Mouse (Mus musculus): ENCODE results near the gene Tfrc.

Tfrc gene

DNA sequence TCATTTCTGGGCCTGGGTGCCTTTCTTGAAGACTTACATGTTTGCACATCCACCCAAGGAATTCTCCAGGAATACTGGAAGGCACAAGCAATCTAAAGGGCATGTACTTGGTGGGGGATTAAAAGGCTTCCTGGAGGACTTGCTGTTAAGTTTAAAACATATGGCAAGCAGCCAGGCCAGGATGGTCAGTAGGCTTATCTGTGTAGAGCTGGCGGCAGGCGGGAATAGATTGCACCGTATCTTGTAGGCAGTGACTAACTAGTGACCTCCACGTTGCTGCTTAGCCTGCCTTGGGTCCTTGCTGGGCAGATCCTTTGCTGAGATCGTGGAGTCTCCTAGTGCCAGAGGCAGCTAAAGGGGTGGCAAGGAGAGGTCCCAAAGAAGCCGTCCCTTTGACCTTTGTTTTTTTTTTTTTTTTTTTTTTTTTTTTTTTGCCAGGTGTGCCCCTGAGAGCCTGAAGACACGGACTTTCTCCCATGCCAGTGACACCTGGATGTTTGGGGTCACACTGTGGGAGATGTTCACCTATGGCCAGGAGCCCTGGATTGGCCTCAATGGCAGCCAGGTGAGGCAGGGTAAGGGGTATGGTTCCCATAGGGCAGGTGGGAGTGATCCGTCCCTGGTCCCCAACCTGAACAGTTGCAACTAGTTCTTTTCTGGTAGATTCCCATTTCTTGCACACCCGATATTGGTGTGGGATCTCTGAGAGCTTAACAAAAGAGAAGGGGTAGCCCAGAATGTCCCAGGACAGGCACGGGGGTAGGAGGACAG lies 61.8 kb downstream of the Tfrc start:
- DNase-seq, result no peak

GRCm38 (mm10) chr16:32671206-32671887 lies 62.6 kb downstream of the Tfrc start:
- DNase-seq, result no peak

DNA sequence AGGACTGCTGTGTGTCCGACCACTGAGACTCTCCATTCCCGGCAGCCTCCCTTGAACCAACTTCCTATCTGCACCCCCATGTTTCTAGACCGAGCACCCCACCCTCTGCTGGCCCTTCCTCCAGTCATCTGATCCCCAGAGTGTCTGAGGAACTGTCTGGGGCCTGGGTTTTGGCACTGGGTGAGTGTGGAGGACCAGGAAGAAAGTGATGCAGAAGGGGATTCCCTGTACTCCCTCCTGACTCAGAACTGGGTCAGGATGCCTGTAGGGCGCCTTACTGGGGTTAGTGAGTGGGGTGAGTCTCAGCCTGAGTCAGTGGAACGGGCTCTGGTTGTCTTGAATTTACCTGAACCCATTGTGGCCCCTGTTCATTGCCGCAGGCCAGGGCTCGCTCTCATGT lies 63.5 kb downstream of the Tfrc start:
- DNase-seq, result no peak

DNA sequence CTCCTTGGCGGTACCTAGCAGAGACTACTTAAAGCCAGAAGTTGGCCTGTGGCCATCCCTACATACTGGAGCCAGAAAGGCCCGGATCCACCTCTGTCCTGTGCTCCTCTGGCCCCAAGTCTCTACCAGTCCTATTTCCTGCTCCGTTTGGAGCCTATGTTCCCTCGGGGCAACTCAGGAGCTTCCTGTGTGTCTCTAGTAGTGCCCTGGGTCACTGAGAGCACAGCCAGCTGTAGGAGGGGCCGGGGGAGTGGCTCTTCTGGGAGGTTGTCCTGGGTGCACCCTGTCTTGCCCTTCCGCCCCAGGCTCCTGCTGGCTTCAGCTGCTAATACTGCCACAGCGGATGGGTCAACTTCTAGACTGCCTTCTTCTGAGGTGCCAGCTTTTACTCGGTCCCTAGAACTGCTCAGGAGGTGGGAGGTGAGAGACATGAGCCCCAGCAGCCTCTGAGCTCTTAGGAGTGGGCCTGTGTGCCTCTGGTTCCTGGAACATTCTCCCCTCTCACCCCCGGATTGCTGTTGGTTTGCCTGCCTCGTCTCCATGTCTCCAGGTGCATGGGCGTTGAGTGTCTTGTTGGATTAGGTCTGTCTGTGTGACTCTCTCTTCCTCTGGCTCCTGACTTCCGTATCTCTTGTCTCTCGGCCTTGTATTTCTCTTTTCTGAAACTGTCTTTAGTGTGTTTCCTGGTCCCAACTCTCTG lies 64.3 kb downstream of the Tfrc start:
- no peak for DNase-seq

- DNase-seq, result no peak
Observed at GRCm38 (mm10) chr16:32674121-32674740, 65.5 kb downstream of the Tfrc start.

- DNase-seq, result no peak
Observed at GRCm38 (mm10) chr16:32677040-32677700, 68.5 kb downstream of the Tfrc start.

GRCm38 (mm10) chr16:32677903-32678302 lies 69.2 kb downstream of the Tfrc start:
- DNase-seq, result no peak

DNA sequence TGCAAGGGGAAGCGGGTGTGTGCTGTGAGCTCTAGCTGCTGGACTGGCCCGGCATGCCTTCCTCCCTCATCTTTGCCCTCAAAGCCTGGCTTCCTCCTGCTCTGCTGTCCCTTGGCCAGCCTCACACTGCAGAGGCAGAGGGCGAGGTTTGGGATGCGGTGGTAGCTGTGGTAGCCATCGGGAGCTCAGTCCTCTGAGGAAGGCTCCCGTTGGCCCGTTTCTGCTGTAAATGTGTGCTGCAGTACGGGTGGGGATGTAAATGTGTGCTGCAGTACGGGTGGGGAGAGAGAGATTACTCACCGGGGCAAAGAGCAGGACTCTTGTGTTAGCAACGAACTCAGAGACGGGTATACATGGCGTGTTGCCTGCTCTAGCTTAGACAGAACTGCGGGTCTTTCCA lies 70.1 kb downstream of the Tfrc start:
- no peak for DNase-seq

- no peak for DNase-seq
Observed at GRCm38 (mm10) chr16:32679976-32680375, 71.3 kb downstream of the Tfrc start.

DNA sequence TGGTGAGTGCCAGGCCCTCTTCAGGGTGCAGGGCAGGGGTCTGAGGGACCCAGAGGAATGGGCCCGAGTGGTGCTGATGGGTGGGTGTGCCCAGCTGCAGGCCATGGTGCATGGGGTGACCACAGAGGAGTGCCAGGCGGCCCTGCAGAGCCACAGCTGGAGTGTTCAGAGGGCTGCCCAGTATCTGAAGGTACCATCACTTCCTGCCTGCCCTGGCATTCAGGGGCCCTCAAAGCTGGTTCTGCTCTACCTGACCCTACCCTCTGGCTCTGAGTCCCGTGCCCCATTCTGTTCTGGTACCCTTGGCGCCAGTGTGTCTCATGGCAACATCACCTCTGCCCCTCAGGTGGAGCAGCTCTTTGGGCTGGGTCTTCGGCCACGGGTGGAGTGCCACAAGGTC lies 72.1 kb downstream of the Tfrc start:
- no peak for DNase-seq

- no peak for DNase-seq
Observed at GRCm38 (mm10) chr16:32682194-32682593, 73.5 kb downstream of the Tfrc start.
